Mouse (Mus musculus): ENCODE measurements around the gene Trim24. TPM values are rescaled to one million over a fixed set of nuclear protein-coding genes. Genes with fewer than 3 reads are reported as not detected.
"Not testable (repeated sequence)": the region's sequence is repeated elsewhere in the genome, so short reads cannot be mapped to it uniquely, and the experiment has no call there.

Trim24 gene
- polyA plus RNA-seq, 1 experiment = 4.1 TPM

DNA sequence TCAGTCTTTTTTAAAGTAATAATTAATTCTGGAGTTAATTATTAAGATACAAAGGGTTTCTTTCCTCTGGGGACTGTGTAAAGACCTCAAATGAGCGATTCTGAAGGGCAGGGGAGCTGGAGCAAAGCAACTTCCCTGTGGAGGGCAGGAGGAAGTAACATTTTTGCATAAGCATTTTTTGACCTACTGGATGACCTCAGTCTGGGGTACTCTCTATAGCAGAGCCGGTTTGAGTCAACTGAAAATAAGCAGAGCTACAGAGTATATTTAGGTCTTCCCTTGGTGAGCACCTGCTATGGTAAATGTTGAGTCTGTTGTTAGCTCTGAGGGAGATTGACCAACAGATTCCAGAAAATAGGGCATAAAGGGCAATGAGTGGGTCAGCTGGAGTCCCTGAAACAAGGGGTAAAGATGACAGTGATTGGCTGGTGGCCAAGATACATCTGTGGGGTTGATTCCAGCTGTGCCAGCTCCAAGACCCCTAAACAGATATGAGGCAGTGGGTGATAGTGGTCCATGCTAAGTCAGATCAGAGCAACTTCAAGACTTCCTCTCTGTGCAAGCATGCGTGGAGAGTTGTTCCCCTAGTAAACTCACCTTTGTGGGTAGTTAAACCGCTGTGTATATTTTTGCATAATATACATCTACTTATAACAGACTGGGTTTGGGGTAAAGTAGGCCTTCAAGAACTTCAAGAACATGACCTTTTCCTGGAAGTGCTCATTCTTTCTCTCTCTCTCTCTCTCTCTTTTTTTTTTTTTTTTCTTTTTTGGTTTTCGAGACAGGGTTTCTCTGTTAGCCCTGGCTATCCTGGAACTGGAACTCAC lies 27.6 kb upstream of the Trim24 start:
- TF ChIP-seq GATA1 (IDR thresholded peaks at IDR 0.05; ENCODE audit: borderline replicate concordance, low read length) (no peak), FLI1 (IDR thresholded peaks at IDR 0.05; ENCODE audit: low read length) (no peak)
- peaks cover 14% of the 10 kb centered on the region for H3K4me1 ChIP-seq
- H3K9me3 ChIP-seq = peaks cover 8% of the 10 kb centered on the region
- H3K4me3 ChIP-seq (replicated peaks) = no peak overlapping the region
- no peaks in the 10 kb centered on the region for H3K36me3 ChIP-seq (replicated peaks; ENCODE audit: low read length)
- no peaks in the 10 kb centered on the region for H3K27me3 ChIP-seq (replicated peaks)

DNA sequence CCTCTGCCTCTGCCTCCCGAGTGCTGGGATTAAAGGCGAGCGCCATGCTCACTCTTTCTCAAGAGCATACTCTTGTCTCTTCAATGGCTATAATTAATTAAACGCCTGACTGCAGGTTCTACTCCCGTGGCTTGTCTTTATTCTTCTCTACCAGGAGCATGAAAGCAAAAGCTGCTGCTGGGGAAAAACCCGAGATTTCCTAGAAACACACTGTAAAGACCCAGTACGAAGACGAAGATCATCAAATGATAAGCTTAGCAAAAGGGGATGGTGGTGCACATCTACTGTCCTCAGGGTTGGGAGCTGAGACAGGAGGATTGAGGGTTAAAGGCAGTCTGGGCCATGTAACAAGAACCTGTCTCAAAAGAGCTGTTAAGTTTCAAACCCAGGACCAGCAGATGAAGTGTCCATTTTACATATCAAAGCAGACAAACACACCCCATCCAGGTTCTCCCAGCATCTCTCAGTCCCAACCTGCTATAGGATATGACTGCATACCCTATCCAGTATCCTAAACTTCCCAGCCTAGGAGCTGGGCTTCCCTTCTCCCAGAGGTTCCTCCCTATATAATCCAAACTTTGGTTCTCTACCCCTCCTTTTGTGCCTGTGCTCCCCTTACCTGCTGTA lies 26.9 kb upstream of the Trim24 start:
- Histone ChIP-seq H3K27me3 (replicated peaks) (no peaks in the 10 kb centered on the region), H3K4me3 (replicated peaks) (no peak overlapping the region), H3K36me3 (replicated peaks; ENCODE audit: low read length) (peaks cover 3% of the 10 kb centered on the region), H3K4me1 (peaks cover 12% of the 10 kb centered on the region), H3K9me3 (peaks cover 16% of the 10 kb centered on the region)
- TF ChIP-seq FLI1 (IDR thresholded peaks at IDR 0.05; ENCODE audit: low read length) (no peak), GATA1 (IDR thresholded peaks at IDR 0.05; ENCODE audit: borderline replicate concordance, low read length) (no peak)

DNA sequence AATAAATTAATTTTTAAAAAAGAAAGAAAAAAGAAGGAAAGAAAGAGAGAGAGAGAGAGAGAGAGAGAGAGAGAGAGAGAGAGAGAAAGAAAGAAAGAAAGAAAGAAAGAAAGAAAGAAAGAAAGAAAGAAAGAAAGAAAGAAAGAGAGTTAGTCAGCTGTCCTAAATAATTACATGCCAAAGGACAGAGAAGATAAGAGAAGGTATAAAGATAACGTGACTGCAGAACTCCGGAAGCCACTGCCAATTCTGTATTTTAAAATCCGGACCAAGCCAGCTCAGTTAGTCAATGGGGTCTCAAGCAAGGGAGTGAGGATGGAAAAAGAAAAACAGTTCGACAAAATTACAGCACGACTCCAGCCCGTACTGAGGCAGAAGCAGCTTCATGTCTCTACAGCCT lies 25.7 kb upstream of the Trim24 start:
- H3K27me3 ChIP-seq (replicated peaks); H3K36me3 ChIP-seq (replicated peaks; ENCODE audit: low read length); H3K4me3 ChIP-seq (replicated peaks): not testable (repeated sequence)
- Histone ChIP-seq H3K9me3 (peaks cover 22% of the 10 kb centered on the region), H3K4me1 (peaks cover 12% of the 10 kb centered on the region)

DNA sequence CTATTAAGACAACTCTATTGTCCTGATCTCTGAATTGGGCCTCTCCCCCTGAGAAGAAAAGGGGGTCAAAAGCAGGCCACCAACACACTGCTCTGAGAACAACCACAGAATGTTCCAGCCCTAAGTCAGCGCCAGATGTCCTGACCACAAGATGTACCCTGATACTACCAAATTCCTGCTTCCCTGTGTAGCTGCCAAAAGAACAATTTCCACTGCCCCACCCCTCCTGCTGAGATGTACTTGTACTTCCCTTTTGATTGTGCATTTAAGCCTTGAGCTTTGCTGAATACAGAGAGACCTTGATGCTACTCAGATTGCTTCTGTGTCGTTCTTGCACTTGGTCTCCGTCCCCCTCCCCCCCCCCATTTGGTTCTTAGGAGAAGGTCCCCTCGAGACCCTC lies 23.1 kb upstream of the Trim24 start:
- not testable (repeated sequence) for H3K36me3 ChIP-seq (replicated peaks; ENCODE audit: low read length); H3K27me3 ChIP-seq (replicated peaks); H3K4me3 ChIP-seq (replicated peaks)
- peaks cover 13% of the 10 kb centered on the region for H3K4me1 ChIP-seq
- H3K9me3 ChIP-seq = peaks cover 24% of the 10 kb centered on the region

DNA sequence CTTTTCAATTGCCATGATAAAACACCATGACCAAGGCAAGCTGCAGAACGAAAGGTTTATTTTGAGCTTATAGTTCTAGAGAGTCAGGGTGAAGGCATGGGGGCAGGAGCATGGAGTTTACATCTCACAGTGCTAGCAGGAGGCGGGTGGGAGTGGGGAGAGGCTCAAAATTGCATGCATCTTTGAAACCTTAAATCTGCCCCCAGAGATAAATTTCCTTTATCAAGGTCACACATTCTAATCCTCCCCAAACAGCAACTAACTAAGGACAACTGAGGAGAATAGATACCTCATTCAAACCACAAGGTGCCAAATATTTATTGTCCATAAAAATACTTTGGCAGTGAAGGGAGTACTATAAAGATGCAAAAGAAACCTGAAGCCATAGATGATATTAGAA lies 19.3 kb upstream of the Trim24 start:
- TF ChIP-seq FLI1 (IDR thresholded peaks at IDR 0.05; ENCODE audit: low read length) = no peak
- no peak for TF ChIP-seq GATA1 (IDR thresholded peaks at IDR 0.05; ENCODE audit: borderline replicate concordance, low read length)
- Histone ChIP-seq H3K27me3 (replicated peaks) (no peaks in the 10 kb centered on the region), H3K4me1 (peaks cover 14% of the 10 kb centered on the region), H3K9me3 (peaks cover 22% of the 10 kb centered on the region), H3K4me3 (replicated peaks) (no peak overlapping the region), H3K36me3 (replicated peaks; ENCODE audit: low read length) (peaks cover 3% of the 10 kb centered on the region)

DNA sequence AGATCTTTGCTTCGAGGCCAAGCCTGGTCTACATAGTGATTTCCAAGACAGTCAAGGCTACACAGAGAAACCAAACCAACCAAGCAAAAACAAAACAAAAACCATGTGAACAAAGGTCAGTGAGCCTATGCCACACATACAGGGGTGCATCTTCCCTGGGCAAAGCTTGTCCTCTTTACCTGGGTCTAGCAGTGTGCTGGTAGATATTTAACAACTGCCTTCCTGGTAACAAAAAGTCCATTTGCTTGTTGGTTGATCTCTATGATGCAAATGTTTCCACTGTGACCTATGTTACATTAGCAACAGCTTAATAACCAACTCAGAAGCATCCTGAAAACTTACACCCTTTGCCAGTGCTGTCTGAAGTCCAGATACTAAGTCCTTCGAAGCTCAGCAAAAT lies 17.3 kb upstream of the Trim24 start:
- H3K4me1 ChIP-seq = peaks cover 14% of the 10 kb centered on the region

DNA sequence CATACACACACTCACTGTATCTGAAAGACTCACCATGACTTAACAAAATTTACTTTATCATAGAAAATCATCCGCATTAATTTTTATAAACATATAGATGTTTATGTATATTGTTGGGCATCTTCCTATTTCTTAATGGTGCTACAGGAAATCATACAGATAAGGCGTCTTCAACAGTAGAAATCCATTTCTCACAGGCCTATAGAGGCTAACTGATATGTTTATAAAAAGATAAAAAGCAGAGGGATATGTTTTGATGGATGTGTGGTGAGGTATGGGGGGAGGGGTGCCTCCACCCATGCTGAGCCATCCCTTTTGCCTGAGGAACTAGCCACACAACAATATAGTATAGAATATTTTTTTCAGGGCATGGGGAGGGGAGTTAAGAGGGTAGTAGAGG lies 15.2 kb upstream of the Trim24 start:
- Histone ChIP-seq H3K27me3 (replicated peaks) (no peaks in the 10 kb centered on the region), H3K9me3 (peaks cover 3% of the 10 kb centered on the region; the same call in 1 of the 2 replicates), H3K36me3 (replicated peaks; ENCODE audit: low read length) (no peaks in the 10 kb centered on the region), H3K4me1 (peaks cover 14% of the 10 kb centered on the region), H3K4me3 (replicated peaks) (no peak overlapping the region)
- TF ChIP-seq GATA1 (IDR thresholded peaks at IDR 0.05; ENCODE audit: borderline replicate concordance, low read length) = no peak
- TF ChIP-seq FLI1 (IDR thresholded peaks at IDR 0.05; ENCODE audit: low read length) = no peak

More for the DNA sequence above, 17.3 kb upstream of the Trim24 start:
- H3K9me3 ChIP-seq = peaks cover 13% of the 10 kb centered on the region
- peaks cover under 1% of the 10 kb centered on the region for H3K36me3 ChIP-seq (replicated peaks; ENCODE audit: low read length)
- no peak overlapping the region for H3K4me3 ChIP-seq (replicated peaks)
- TF ChIP-seq FLI1 (IDR thresholded peaks at IDR 0.05; ENCODE audit: low read length) = no peak
- TF ChIP-seq GATA1 (IDR thresholded peaks at IDR 0.05; ENCODE audit: borderline replicate concordance, low read length) = no peak
- H3K27me3 ChIP-seq (replicated peaks) = no peaks in the 10 kb centered on the region

DNA sequence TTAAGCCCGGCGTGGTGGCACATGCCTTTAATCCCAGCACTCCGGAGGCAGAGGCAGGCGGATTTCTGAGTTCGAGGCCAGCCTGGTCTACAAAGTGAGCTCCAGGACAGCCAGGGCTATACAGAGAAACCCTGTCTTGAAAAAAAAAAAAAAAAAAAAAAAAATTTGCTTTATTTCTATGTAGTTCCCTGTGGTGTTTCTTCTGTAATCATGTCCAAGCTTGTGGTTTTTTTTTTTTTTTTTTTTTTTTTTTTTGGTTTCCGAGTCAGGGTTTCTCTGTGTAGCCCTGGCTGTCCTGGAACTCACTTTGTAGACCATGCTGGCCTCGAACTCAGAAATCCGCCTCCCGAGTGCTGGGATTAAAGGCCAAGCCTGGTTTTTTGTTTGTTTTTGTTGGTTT lies 14.3 kb upstream of the Trim24 start:
- not testable (repeated sequence) for H3K9me3 ChIP-seq; H3K27me3 ChIP-seq (replicated peaks); H3K36me3 ChIP-seq (replicated peaks; ENCODE audit: low read length); H3K4me3 ChIP-seq (replicated peaks)
- peaks cover 11% of the 10 kb centered on the region for H3K4me1 ChIP-seq

DNA sequence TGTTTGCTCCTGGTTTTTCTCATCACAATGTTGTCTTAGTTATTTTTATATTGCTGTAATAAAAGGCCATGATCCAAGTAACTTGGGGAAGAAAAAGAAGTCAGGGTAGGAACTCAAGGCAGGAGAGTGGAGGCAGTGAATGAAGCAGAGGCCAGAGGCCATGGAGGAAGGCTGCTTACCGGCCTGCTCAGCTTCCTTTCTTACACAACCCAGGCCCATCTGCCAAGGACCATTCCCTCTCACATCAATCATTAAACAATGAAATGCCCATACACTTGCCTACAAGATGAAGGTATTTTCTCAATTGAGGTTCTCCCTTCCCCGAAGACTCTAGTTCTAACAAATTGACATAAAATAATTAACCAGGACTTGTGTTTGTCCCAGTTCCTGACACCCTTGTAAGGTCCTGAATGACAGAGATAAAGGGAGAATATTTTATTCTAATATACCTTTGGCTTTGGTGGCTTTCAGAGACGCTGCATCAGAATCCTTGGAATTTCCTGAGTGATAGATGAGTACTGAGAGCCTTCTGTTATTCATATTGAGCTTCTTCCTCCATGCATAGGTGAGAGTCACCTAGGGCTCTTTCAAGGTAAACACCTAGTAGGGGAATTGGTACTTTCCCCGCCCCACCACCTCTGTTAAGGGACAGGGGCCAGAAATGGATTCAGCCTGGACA lies 13.3 kb upstream of the Trim24 start:
- Histone ChIP-seq H3K27me3 (replicated peaks) (no peaks in the 10 kb centered on the region), H3K9me3 (peaks cover 3% of the 10 kb centered on the region; the same call in 1 of the 2 replicates), H3K4me3 (replicated peaks) (no peak overlapping the region), H3K4me1 (peaks cover 15% of the 10 kb centered on the region), H3K36me3 (replicated peaks; ENCODE audit: low read length) (peaks cover 2% of the 10 kb centered on the region)
- TF ChIP-seq FLI1 (IDR thresholded peaks at IDR 0.05; ENCODE audit: low read length) (no peak), GATA1 (IDR thresholded peaks at IDR 0.05; ENCODE audit: borderline replicate concordance, low read length) (no peak)

DNA sequence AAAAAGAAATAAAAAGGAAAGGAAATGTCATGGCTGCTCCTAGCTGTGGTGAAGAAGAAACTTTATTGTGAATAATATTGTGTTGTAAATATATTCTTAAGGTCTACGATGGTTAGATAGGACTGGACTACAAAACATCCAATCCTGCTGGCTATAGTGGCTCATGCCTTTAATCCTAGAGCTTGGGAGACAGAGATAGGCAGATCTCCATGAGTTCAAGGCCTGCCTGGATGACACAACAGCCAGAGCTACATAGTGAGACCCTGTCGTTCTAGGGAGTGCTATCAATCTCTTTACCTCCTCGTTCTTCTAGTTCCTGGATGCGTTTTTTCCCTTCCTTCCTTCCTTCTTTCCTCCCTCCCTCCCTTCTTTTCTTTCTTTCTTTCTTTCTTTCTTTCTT lies 12.5 kb upstream of the Trim24 start:
- no peaks in the 10 kb centered on the region for H3K27me3 ChIP-seq (replicated peaks)
- TF ChIP-seq FLI1 (IDR thresholded peaks at IDR 0.05; ENCODE audit: low read length) = no peak
- TF ChIP-seq GATA1 (IDR thresholded peaks at IDR 0.05; ENCODE audit: borderline replicate concordance, low read length) = no peak
- peaks cover 3% of the 10 kb centered on the region; the same call in 1 of the 2 replicates for H3K9me3 ChIP-seq
- H3K4me1 ChIP-seq = peaks cover 20% of the 10 kb centered on the region
- H3K36me3 ChIP-seq (replicated peaks; ENCODE audit: low read length) = peaks cover 2% of the 10 kb centered on the region
- H3K4me3 ChIP-seq (replicated peaks) = no peak overlapping the region

Data from megakaryocyte, embryonic 14.5 days (primary cell).